Mouse (Mus musculus): ENCODE results near the gene Pde10a.

GRCm38 (mm10) chr17:8815864-8816263 is 290.7 kb downstream of the Pde10a start:
- TF ChIP-seq POLR2A (IDR thresholded peaks at IDR 0.05; ENCODE audit: insufficient read depth, low read depth, low read length) (no peak), CTCF (IDR thresholded peaks at IDR 0.05) (no peak)
